Mouse (Mus musculus) adrenal gland, postnatal 10 days (tissue): ENCODE measurements around the gene Prps1l1. TPM values are rescaled to one million over a fixed set of nuclear protein-coding genes. Genes with fewer than 3 reads are reported as not detected.

Experiments used
- DNase-seq: peaks from one replicate; pipeline ENCODE4 v3.0.0; 2021; ENCODE audit warnings: mixed read lengths
- total RNA-seq, 2 experiments: library from RNA; stranded (reverse); gene quantifications; 2 replicates each; pipeline ENCODE4 v1.2.3; 2021

The Prps1l1 gene
- total RNA-seq, 2 experiments from 2014 or later = not detected

DNA sequence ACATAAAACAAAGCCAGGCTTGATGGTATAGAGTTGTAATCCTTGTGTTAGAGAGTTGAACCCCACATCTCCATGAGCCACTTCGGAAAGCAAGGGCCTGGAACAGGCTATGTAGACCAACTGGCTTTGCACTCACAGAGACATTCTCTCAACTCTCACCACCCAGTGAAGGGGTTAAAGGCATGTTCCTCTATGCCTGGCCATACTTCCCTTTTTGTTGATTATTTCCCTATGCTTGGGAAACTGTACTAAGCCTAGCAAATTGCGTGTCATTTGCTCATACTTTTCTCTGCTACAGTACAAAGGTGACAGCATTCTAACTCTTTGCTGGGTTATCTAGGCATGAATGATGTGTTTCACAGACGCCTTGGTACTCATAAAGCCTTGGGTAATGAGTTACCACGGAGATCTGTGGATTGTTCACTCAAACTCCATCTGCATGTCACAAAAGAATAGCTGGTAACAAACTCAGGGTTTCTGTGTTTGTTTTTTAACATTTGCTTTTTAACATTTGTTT, 41.4 kb downstream of the Prps1l1 start:
- no peak for DNase-seq

DNA sequence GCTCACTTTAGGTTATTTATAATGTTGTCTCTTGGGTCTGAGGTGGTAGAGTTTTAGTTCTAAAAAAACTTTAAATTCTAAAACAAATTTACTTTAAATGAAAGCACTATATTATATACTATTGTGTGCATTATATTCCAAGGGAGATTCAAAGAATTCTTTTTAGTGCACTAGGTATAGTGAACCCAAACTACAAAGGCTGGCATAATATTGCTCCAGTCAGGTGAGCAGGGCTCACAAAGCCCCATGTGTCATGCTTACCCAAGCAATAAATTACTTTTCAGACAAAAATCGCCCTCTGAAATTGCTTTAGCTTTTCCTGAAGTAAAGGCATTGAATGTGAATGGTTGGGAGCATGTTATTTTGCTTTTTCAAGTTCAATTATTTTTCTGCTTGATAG, 43.0 kb downstream of the Prps1l1 start:
- no peak for DNase-seq

Other genes starting within 250 kb of the Prps1l1 start
- gene Hdac9, start 67.7 kb upstream of the Prps1l1 start, total RNA-seq = 1 to 10 TPM; 3.5 to 4.1 TPM
- gene Snx13, start 62.4 kb downstream of the Prps1l1 start, total RNA-seq = 10 to 100 TPM; 33.2 to 36.4 TPM